ENCODE assay signal across 8 mouse cellular contexts in the genomic region with DNA sequence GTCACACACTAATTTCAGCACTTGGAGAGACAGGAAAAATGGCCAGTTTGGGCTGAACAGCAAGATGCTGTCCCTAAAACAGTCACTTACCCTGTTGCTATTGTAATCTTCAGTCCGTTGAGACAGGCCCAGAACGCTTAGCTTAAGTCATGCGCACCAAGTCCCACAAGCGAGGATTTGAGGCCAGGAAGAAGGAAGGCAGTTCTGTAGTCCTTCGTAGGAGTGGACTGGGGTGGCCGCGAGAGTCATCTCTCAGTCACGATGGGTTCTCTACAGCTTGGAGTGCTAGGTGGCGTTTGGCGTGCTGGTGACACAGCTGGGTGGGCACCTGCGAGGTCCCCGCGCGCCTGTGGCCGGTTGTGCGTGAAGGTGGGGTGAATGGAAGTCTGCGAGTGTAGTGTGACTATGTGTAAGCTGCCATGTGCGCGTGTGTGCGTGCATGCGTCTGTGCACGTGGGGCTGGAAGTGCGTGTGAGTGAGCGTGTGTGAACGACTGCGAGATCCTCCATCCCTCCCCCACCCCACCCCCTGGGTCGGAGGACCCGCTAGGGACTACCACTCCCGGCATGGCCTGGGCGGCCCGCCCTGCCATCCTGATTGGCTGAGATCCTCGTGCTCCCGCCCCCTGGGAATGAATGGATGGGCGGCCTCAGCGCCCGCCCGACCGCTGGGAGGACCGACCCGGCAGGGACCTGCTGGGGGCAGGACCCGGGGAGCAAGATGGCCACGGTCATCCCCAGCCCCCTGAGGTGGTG. TPM values are rescaled to one million over a fixed set of nuclear protein-coding genes. Genes with fewer than 3 reads are reported as not detected.
A peak's percentile ranks its signal among the peaks of the same experiment; 100 is the strongest.
DNase-seq lines count a peak whose midpoint lies in the region; ATAC-seq and TF ChIP-seq lines count a peak whose summit lies in the region.

No protein-coding gene starts in this region.

- H3K4me1 ChIP-seq in E14TG2a.4 (replicated peaks; ENCODE audit: low read depth, low read length) = peaks cover 66% of the 10 kb centered on the region
- peaks cover 68% of the 10 kb centered on the region for H3K4me1 ChIP-seq in forebrain, embryonic 13.5 days
- H3K4me1 ChIP-seq in liver, embryonic 16.5 days (ENCODE audit: control insufficient read depth, low read depth, low read length) = peaks cover 39% of the 10 kb centered on the region
- H3K4me1 ChIP-seq in neural tube, embryonic 15.5 days = peaks cover 77% of the 10 kb centered on the region

- WGBS in forebrain, embryonic 13.5 days = under 1% methylated on average over 42 of the region's 42 CpGs
- 1% methylated on average over 42 of the region's 42 CpGs for WGBS in liver, embryonic 16.5 days (ENCODE audit: insufficient replicate concordance)
- under 1% methylated on average over 42 of the region's 42 CpGs for WGBS in neural tube, embryonic 15.5 days

- no peak for TF ChIP-seq CTCF in E14TG2a.4 (conservative IDR thresholded peaks at IDR 0.05; ENCODE audit: low read length)

- H3K27me3 ChIP-seq in E14TG2a.4 (ENCODE audit: insufficient read depth, low read length) = peaks cover 34% of the 10 kb centered on the region
- H3K27me3 ChIP-seq in forebrain, embryonic 13.5 days = no peaks in the 10 kb centered on the region
- H3K27me3 ChIP-seq in liver, embryonic 16.5 days (ENCODE audit: control insufficient read depth, insufficient read depth, low read depth, low read length) = peaks cover 59% of the 10 kb centered on the region
- no peaks in the 10 kb centered on the region for H3K27me3 ChIP-seq in neural tube, embryonic 15.5 days (replicated peaks)

- H3K27ac ChIP-seq in forebrain, embryonic 13.5 days = peak overlapping the region; percentile 95
- H3K27ac ChIP-seq in liver, embryonic 16.5 days (ENCODE audit: low read length) = no peak overlapping the region
- H3K27ac ChIP-seq in neural tube, embryonic 15.5 days (replicated peaks) = peak overlapping the region; percentile 89

- peak; percentile 76 for DNase-seq in c-Kit-positive CD71-positive TER-119-positive erythroid progenitor cells, embryonic 14.5 days (ENCODE audit: low spot score)
- DNase-seq in heart, postnatal 10 days = peak; percentile 94 to 95
- DNase-seq in kidney, postnatal 4 days = peak; percentile 94 to 95
- DNase-seq in testis, postnatal 14 days (ENCODE audit: low spot score) = peak; percentile 93

- peak; percentile 71 for ATAC-seq in forebrain, embryonic 13.5 days
- peak; percentile 87 for ATAC-seq in liver, embryonic 16.5 days (ENCODE audit: low read depth)
- peak; percentile 73 for ATAC-seq in neural tube, embryonic 15.5 days (ENCODE audit: low FRiP score)

- peak overlapping the region; percentile 82 for H3K4me3 ChIP-seq in E14TG2a.4 (replicated peaks; ENCODE audit: low read length)
- H3K4me3 ChIP-seq in forebrain, embryonic 13.5 days = peak overlapping the region; percentile 76
- peak overlapping the region; percentile 68 for H3K4me3 ChIP-seq in liver, embryonic 16.5 days (ENCODE audit: low read depth, low read length)
- H3K4me3 ChIP-seq in neural tube, embryonic 15.5 days (replicated peaks) = peak overlapping the region; percentile 80

- H3K9ac ChIP-seq in forebrain, embryonic 13.5 days = peak overlapping the region; percentile 75
- H3K9ac ChIP-seq in liver, embryonic 16.5 days (ENCODE audit: low read depth, low read length) = peak overlapping the region; percentile 56
- peak overlapping the region; percentile 72 for H3K9ac ChIP-seq in neural tube, embryonic 15.5 days (replicated peaks)

- peak overlapping the region; percentile 91 for H3K4me2 ChIP-seq in forebrain, embryonic 13.5 days
- peak overlapping the region; percentile 94 for H3K4me2 ChIP-seq in liver, embryonic 16.5 days (ENCODE audit: low read depth, low read length)
- H3K4me2 ChIP-seq in neural tube, embryonic 15.5 days = peak overlapping the region; percentile 71

- intact Hi-C loops in heart, postnatal 10 days (cut with DNase I) = loop anchor here (2.0 kb wide), 1 partner anchor 215 kb away; no protein-coding TSS in a partner anchor

- H3K9me3 ChIP-seq in E14TG2a.4 (ENCODE audit: low read length) = no peaks in the 10 kb centered on the region
- H3K9me3 ChIP-seq in forebrain, embryonic 13.5 days (replicated peaks) = no peaks in the 10 kb centered on the region
- no peaks in the 10 kb centered on the region for H3K9me3 ChIP-seq in liver, embryonic 16.5 days (replicated peaks; ENCODE audit: control insufficient read depth, low read length)
- no peaks in the 10 kb centered on the region for H3K9me3 ChIP-seq in neural tube, embryonic 15.5 days (replicated peaks)

- peaks cover 15% of the 10 kb centered on the region for H3K36me3 ChIP-seq in E14TG2a.4 (ENCODE audit: insufficient read depth, low read length)
- H3K36me3 ChIP-seq in forebrain, embryonic 13.5 days (ENCODE audit: poor library complexity, severe bottlenecking) = peaks cover 23% of the 10 kb centered on the region
- no peaks in the 10 kb centered on the region for H3K36me3 ChIP-seq in liver, embryonic 16.5 days (ENCODE audit: control insufficient read depth, insufficient read depth)
- H3K36me3 ChIP-seq in neural tube, embryonic 15.5 days = peaks cover 18% of the 10 kb centered on the region

RNA-seq across cellular contexts. Expression of gene Dpf1, which starts 3.8 kb away (rescaled TPM):
- polyA plus RNA-seq in forebrain, embryonic 13.5 days (2015; fragmentation: Nextera tagmentation; extraction: Ambion mirVana) = 165 and 182 TPM in 2 replicates
- 1 to 10 TPM in 1 of 2 experiments, under 1 TPM in 1; 0.45 to 2.1 TPM for total RNA-seq in heart, postnatal 10 days (2021)
- polyA plus RNA-seq in liver, embryonic 16.5 days (2015; fragmentation: Nextera tagmentation; extraction: Ambion mirVana) = 1.2 and 1.5 TPM in 2 replicates
- 148 and 198 TPM in 2 replicates for polyA plus RNA-seq in neural tube, embryonic 15.5 days (2015; fragmentation: Nextera tagmentation; extraction: Ambion mirVana)

RNA-seq across cellular contexts. Expression of gene Ppp1r14a, which starts 18.4 kb away (rescaled TPM):
- 14.9 and 17.2 TPM in 2 replicates for polyA plus RNA-seq in forebrain, embryonic 13.5 days (2015; fragmentation: Nextera tagmentation; extraction: Ambion mirVana)
- 10 to 100 TPM; 21.2 to 27.8 TPM for total RNA-seq in heart, postnatal 10 days (2021)
- polyA plus RNA-seq in liver, embryonic 16.5 days (2015; fragmentation: Nextera tagmentation; extraction: Ambion mirVana) = 2.5 and 2.7 TPM in 2 replicates
- 2.8 and 13.3 TPM in 2 replicates for polyA plus RNA-seq in neural tube, embryonic 15.5 days (2015; fragmentation: Nextera tagmentation; extraction: Ambion mirVana)

RNA-seq across cellular contexts. Expression of gene Spint2, which starts 25.8 kb away (rescaled TPM):
- polyA plus RNA-seq in forebrain, embryonic 13.5 days (2015; fragmentation: Nextera tagmentation; extraction: Ambion mirVana) = 30.1 and 41.3 TPM in 2 replicates
- total RNA-seq in heart, postnatal 10 days (2021) = 10 to 100 TPM; 53.3 to 62.7 TPM
- 30.9 and 38.6 TPM in 2 replicates for polyA plus RNA-seq in liver, embryonic 16.5 days (2015; fragmentation: Nextera tagmentation; extraction: Ambion mirVana)
- polyA plus RNA-seq in neural tube, embryonic 15.5 days (2015; fragmentation: Nextera tagmentation; extraction: Ambion mirVana) = 62.7 and 140 TPM in 2 replicates

RNA-seq across cellular contexts. Expression of gene 2200002D01Rik, which starts 59.3 kb away (rescaled TPM):
- polyA plus RNA-seq in forebrain, embryonic 13.5 days (2015; fragmentation: Nextera tagmentation; extraction: Ambion mirVana) = 1.2 and 1.5 TPM in 2 replicates
- total RNA-seq in heart, postnatal 10 days (2021) = 1 to 10 TPM; 2.6 to 3.5 TPM
- polyA plus RNA-seq in liver, embryonic 16.5 days (2015; fragmentation: Nextera tagmentation; extraction: Ambion mirVana) = 5.3 and 5.8 TPM in 2 replicates
- polyA plus RNA-seq in neural tube, embryonic 15.5 days (2015; fragmentation: Nextera tagmentation; extraction: Ambion mirVana) = 1.4 and 12.8 TPM in 2 replicates

Comparison
In these comparisons a context has a peak if more than half of its experiments do, and no peak if none do; other contexts are left out.
1. RNA of gene Dpf1, which starts 3.8 kb away (polyA plus RNA-seq): 148 to 198 TPM in neural tube, embryonic 15.5 days and 165 to 182 TPM in forebrain, embryonic 13.5 days; 1.2 to 1.5 TPM in liver, embryonic 16.5 days; every median in the first group is over 10 times any median in the second.
2. Peak in every context shown above with its lines, with median percentiles within 50 percentile points of each other: H3K4me3 ChIP-seq, DNase-seq, ATAC-seq, H3K4me2 ChIP-seq and H3K9ac ChIP-seq.